Comparison of ENCODE assay signal across 29 mouse cellular contexts in the genomic region with DNA sequence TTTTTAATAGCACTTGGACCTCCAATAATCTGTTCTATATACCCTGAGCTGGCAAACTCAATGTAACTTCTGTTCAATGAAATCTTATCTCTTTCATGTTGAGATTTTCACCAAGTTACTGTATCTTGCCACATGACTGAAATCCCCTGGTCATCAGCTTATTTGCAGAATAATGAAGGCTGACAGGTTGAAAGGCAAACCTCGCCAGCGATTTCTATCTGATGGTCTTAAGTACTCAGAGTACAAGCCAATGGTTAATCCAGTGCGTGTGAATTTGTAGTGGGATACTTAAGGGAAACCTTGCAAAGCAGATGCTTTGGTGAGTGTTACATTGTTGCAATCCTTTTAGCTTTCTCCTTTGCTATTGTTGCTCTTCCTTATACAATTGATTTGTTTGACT.
DNase-seq lines count a peak whose midpoint lies in the region; ATAC-seq and TF ChIP-seq lines count a peak whose summit lies in the region.
"Had no signal": no experiment of that assay in that cellular context is flagged by ENCODE, and none has a peak within 500 bp of the region (broad histone marks: within the 10 kb centered on the region; RNA-seq: fewer than 3 reads in every experiment).

No protein-coding gene starts in this region.

- no peak for ATAC-seq in embryonic facial prominence, embryonic 14.5 days (ENCODE audit: low read depth)
- no peak for ATAC-seq in midbrain, postnatal 0 days (ENCODE audit: low FRiP score)
- no peak for ATAC-seq in midbrain, embryonic 11.5 days (ENCODE audit: low FRiP score)
- ATAC-seq: forebrain, embryonic 13.5 days; forebrain, embryonic 16.5 days; intestine, embryonic 15.5 days had no signal

- H3K27ac ChIP-seq in embryonic facial prominence, embryonic 14.5 days (replicated peaks; ENCODE audit: low read depth, low read length) = no peak overlapping the region
- H3K27ac ChIP-seq in embryonic facial prominence, embryonic 10.5 days (replicated peaks) = no peak overlapping the region
- H3K27ac ChIP-seq in midbrain, postnatal 0 days (ENCODE audit: low read depth, low read length) = no peak overlapping the region
- H3K27ac ChIP-seq in midbrain, embryonic 11.5 days (ENCODE audit: low read depth, low read length) = no peak overlapping the region
- H3K27ac ChIP-seq: embryonic facial prominence, embryonic 12.5 days; forebrain, embryonic 13.5 days; heart, adult 2 months; heart, embryonic 10.5 days; heart, embryonic 13.5 days; hindbrain, embryonic 12.5 days; hindbrain, embryonic 15.5 days; intestine, embryonic 15.5 days had no signal

- no peaks in the 10 kb centered on the region for H3K36me3 ChIP-seq in embryonic facial prominence, embryonic 14.5 days (ENCODE audit: control insufficient read depth, insufficient read depth, low read length)
- H3K36me3 ChIP-seq in embryonic facial prominence, embryonic 10.5 days (replicated peaks) = no peaks in the 10 kb centered on the region
- no peaks in the 10 kb centered on the region for H3K36me3 ChIP-seq in midbrain, postnatal 0 days (ENCODE audit: insufficient read depth, low read length)
- no peaks in the 10 kb centered on the region for H3K36me3 ChIP-seq in midbrain, embryonic 11.5 days (ENCODE audit: control insufficient read depth, insufficient read depth, low read length)
- H3K36me3 ChIP-seq: embryonic facial prominence, embryonic 12.5 days; G1E; heart, embryonic 10.5 days; heart, embryonic 13.5 days; hindbrain, embryonic 12.5 days; hindbrain, embryonic 15.5 days; intestine, embryonic 15.5 days had no signal

- no peak overlapping the region for H3K4me2 ChIP-seq in embryonic facial prominence, embryonic 14.5 days (ENCODE audit: low read depth, low read length)
- no peak overlapping the region for H3K4me2 ChIP-seq in midbrain, postnatal 0 days (ENCODE audit: low read depth, low read length, poor library complexity, severe bottlenecking)
- no peak overlapping the region for H3K4me2 ChIP-seq in midbrain, embryonic 11.5 days
- H3K4me2 ChIP-seq: embryonic facial prominence, embryonic 12.5 days; forebrain, embryonic 13.5 days; heart, embryonic 13.5 days; hindbrain, embryonic 12.5 days; hindbrain, embryonic 15.5 days; intestine, embryonic 15.5 days had no signal

- WGBS in embryonic facial prominence, embryonic 14.5 days = 67% methylated on average over 3 of the region's 3 CpGs
- WGBS in embryonic facial prominence, embryonic 10.5 days = 64% methylated on average over 3 of the region's 3 CpGs
- 27% methylated on average over 3 of the region's 3 CpGs for WGBS in midbrain, postnatal 0 days
- 47% methylated on average over 3 of the region's 3 CpGs for WGBS in midbrain, embryonic 11.5 days

- peak; percentile 45 for DNase-seq in embryonic facial prominence, embryonic 14.5 days (ENCODE audit: low spot score)
- no peak for DNase-seq in embryonic facial prominence, embryonic 10.5 days (ENCODE audit: low spot score)
- DNase-seq in midbrain, postnatal 0 days (ENCODE audit: low spot score) = peak; percentile 35
- DNase-seq in midbrain, embryonic 11.5 days (ENCODE audit: low spot score, missing footprints) = no peak
- peak; percentile 67 for DNase-seq in retina, postnatal 1 day
- DNase-seq in right cerebral cortex, postnatal 36 days (ENCODE audit: low spot score in 2 of 2) = no peak
- DNase-seq in embryo, embryonic 11 days = no peak
- DNase-seq: adrenal gland, adult 8-10 months; adrenal gland, postnatal 25 days; B cell, adult 2 months; cerebellum, adult 18-20 months; cerebellum, adult 9-10 months; cerebellum, postnatal 25 days; gastrocnemius, postnatal 10 days; gastrocnemius, postnatal 36 days; heart, adult 2 months; heart, postnatal 14 days; heart, postnatal 4 days had no signal

- no peak for TF ChIP-seq CTCF in midbrain, postnatal 0 days (IDR thresholded peaks at IDR 0.05)

- no peaks in the 10 kb centered on the region for H3K27me3 ChIP-seq in embryonic facial prominence, embryonic 14.5 days (replicated peaks; ENCODE audit: control insufficient read depth, insufficient read depth, low read length)
- H3K27me3 ChIP-seq in embryonic facial prominence, embryonic 10.5 days (replicated peaks; ENCODE audit: low read depth, poor library complexity, severe bottlenecking) = no peaks in the 10 kb centered on the region
- no peaks in the 10 kb centered on the region for H3K27me3 ChIP-seq in midbrain, postnatal 0 days (ENCODE audit: insufficient read depth, low read length)
- no peaks in the 10 kb centered on the region for H3K27me3 ChIP-seq in midbrain, embryonic 11.5 days (ENCODE audit: control insufficient read depth, insufficient read depth, low read length)
- H3K27me3 ChIP-seq: CH12.LX; embryonic facial prominence, embryonic 12.5 days; forebrain, embryonic 13.5 days; heart, embryonic 13.5 days; hindbrain, embryonic 12.5 days; hindbrain, embryonic 15.5 days; intestine, embryonic 15.5 days had no signal

- no peaks in the 10 kb centered on the region for H3K9me3 ChIP-seq in embryonic facial prominence, embryonic 14.5 days (ENCODE audit: control insufficient read depth, low read length)
- no peaks in the 10 kb centered on the region for H3K9me3 ChIP-seq in embryonic facial prominence, embryonic 10.5 days
- no peaks in the 10 kb centered on the region for H3K9me3 ChIP-seq in midbrain, postnatal 0 days (ENCODE audit: low read length)
- H3K9me3 ChIP-seq in midbrain, embryonic 11.5 days (ENCODE audit: control insufficient read depth, low read length) = no peaks in the 10 kb centered on the region
- H3K9me3 ChIP-seq: embryonic facial prominence, embryonic 12.5 days; forebrain, embryonic 13.5 days; G1E; heart, embryonic 10.5 days; heart, embryonic 13.5 days; hindbrain, embryonic 12.5 days; hindbrain, embryonic 15.5 days; intestine, embryonic 15.5 days had no signal

- no peak overlapping the region for H3K4me3 ChIP-seq in embryonic facial prominence, embryonic 14.5 days (ENCODE audit: low read depth, low read length)
- H3K4me3 ChIP-seq in embryonic facial prominence, embryonic 10.5 days = no peak overlapping the region
- no peak overlapping the region for H3K4me3 ChIP-seq in midbrain, postnatal 0 days (ENCODE audit: low read depth, low read length)
- H3K4me3 ChIP-seq in midbrain, embryonic 11.5 days (ENCODE audit: low read depth, low read length) = no peak overlapping the region
- H3K4me3 ChIP-seq: embryonic facial prominence, embryonic 12.5 days; erythroblast, embryonic 14.5 days; forebrain, embryonic 13.5 days; heart, adult 2 months; heart, embryonic 10.5 days; heart, embryonic 13.5 days; hindbrain, embryonic 12.5 days; hindbrain, embryonic 15.5 days; intestine, embryonic 15.5 days had no signal

- H3K9ac ChIP-seq in embryonic facial prominence, embryonic 14.5 days (ENCODE audit: low read depth, low read length) = no peak overlapping the region
- no peak overlapping the region for H3K9ac ChIP-seq in midbrain, postnatal 0 days (replicated peaks; ENCODE audit: low read length, poor library complexity, severe bottlenecking)
- H3K9ac ChIP-seq in midbrain, embryonic 11.5 days (ENCODE audit: low read length) = no peak overlapping the region
- H3K9ac ChIP-seq: embryonic facial prominence, embryonic 12.5 days; forebrain, embryonic 13.5 days; heart, embryonic 13.5 days; hindbrain, embryonic 12.5 days; hindbrain, embryonic 15.5 days; intestine, embryonic 15.5 days had no signal

- H3K4me1 ChIP-seq in embryonic facial prominence, embryonic 14.5 days (ENCODE audit: control insufficient read depth, insufficient read depth, low read length) = no peaks in the 10 kb centered on the region
- no peaks in the 10 kb centered on the region for H3K4me1 ChIP-seq in embryonic facial prominence, embryonic 10.5 days
- H3K4me1 ChIP-seq in midbrain, postnatal 0 days (ENCODE audit: insufficient read depth, low read length) = no peaks in the 10 kb centered on the region
- H3K4me1 ChIP-seq in midbrain, embryonic 11.5 days (ENCODE audit: control insufficient read depth, insufficient read depth, low read length) = no peaks in the 10 kb centered on the region
- H3K4me1 ChIP-seq: embryonic facial prominence, embryonic 12.5 days; forebrain, embryonic 13.5 days; hindbrain, embryonic 12.5 days; hindbrain, embryonic 15.5 days; intestine, embryonic 15.5 days had no signal

Comparison
In these comparisons a context has a peak if more than half of its experiments do, and no peak if none do; other contexts are left out.
1. DNase-seq: peak in embryonic facial prominence, embryonic 14.5 days (single experiment), midbrain, postnatal 0 days (single experiment) and retina, postnatal 1 day (single experiment); none in embryonic facial prominence, embryonic 10.5 days (single experiment), midbrain, embryonic 11.5 days (single experiment), right cerebral cortex, postnatal 36 days (0 of 2) and embryo, embryonic 11 days (single experiment).